Mouse (Mus musculus): ENCODE results near the gene Palld.

GRCm38 (mm10) chr8:61579831-61580230 is 322.7 kb downstream of the Palld start:
- TF ChIP-seq CTCF (IDR thresholded peaks at IDR 0.05; ENCODE audit: extremely low read depth, insufficient read length, insufficient replicate concordance, low read depth, low read length) (no peak), POLR2A (IDR thresholded peaks at IDR 0.05; ENCODE audit: low read depth, low read length) (no peak)

Data from small intestine, adult 2 months (tissue).